Mouse (Mus musculus) liver, embryonic 14.5 days (tissue): Measurements from ENCODE around the gene Car11.

ENCODE experiments used
- CTCF ChIP-seq: IDR thresholded peaks from 2 replicates; pipeline ENCODE4 v1.5.1; 2016; ENCODE audit warnings: antibody characterized with exemption, low read depth, control low read depth
- EP300 ChIP-seq: IDR thresholded peaks from 2 replicates; pipeline ENCODE4 v1.6.1; 2016; ENCODE audit warnings: antibody characterized with exemption, low read depth

DNA sequence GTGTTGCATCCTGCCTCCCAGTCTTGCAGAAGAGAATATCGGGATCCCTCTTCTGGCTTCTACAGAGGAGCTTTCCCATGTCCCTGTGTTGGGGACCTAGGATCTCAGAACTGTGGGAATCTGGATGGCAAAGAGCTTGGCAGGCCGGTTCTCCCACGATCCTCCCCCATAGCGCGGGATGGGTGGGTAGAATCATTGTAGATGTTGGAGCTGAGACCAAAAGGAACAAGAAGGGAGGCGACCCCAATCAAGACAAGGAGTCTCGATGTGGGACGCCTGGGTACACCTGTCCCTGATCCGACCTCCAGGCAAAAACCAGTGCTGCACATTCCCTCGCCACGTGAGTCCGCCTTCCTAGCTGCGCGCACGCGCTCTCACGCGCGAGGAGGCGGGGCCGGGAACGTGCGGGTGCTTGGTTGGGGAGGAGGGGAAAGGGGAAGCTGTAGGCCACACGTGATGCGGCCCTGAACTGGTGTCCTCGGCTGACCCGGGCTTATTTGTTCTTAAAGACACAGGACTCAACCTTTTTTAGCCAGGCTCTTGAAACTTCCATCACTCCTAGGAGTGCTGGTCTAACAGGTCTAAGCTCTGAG lies 7.8 kb downstream of the Car11 start:
- TF ChIP-seq CTCF, result no peak
- no peak for TF ChIP-seq EP300
